Mouse (Mus musculus): Measurements from ENCODE around the gene Gm16181. TPM values are rescaled to one million over a fixed set of nuclear protein-coding genes. Genes with fewer than 3 reads are reported as not detected.
A peak's percentile ranks its signal among the peaks of the same experiment; 100 is the strongest.

Gm16181 gene
- polyA plus RNA-seq, 1 experiment from 2014 or later: 0.41 TPM

- peak overlapping the region; percentile 80 for H3K4me2 ChIP-seq
- WGBS: 5% methylated on average over 31 of the region's 31 CpGs
- H3K36me3 ChIP-seq: peaks cover 15% of the 10 kb centered on the region
- peak overlapping the region; percentile 57 for H3K4me3 ChIP-seq
- H3K9ac ChIP-seq: peak overlapping the region; percentile 59
- peak overlapping the region; percentile 96 for H3K27ac ChIP-seq
- ATAC-seq (ENCODE audit: insufficient number of reproducible peaks, low FRiP score, low TSS enrichment, low read depth): no peak
- no peaks in the 10 kb centered on the region for H3K27me3 ChIP-seq
- H3K4me1 ChIP-seq: peaks cover 34% of the 10 kb centered on the region
- H3K9me3 ChIP-seq: no peaks in the 10 kb centered on the region
Observed at GRCm38 (mm10) chr17:35234903-35235302, 14.3 kb downstream of the Gm16181 start.

GRCm38 (mm10) chr17:35235614-35236389, 15.2 kb downstream of the Gm16181 start, which contains the start of gene Nfkbil1:
TSS of gene Nfkbil1 (minus strand) at chr17:35235792.
- Histone ChIP-seq H3K27me3 (no peaks in the 10 kb centered on the region), H3K36me3 (peaks cover 9% of the 10 kb centered on the region), H3K27ac (peak within 1 kb of the TSS; percentile 96), H3K9ac (peak within 1 kb of the TSS; percentile 59), H3K4me2 (peak within 1 kb of the TSS; percentile 80), H3K4me3 (peak within 1 kb of the TSS; percentile 57), H3K9me3 (no peaks in the 10 kb centered on the region), H3K4me1 (peaks cover 42% of the 10 kb centered on the region)
- WGBS: under 1% methylated on average over 35 of the region's 35 CpGs
- ATAC-seq (ENCODE audit: insufficient number of reproducible peaks, low FRiP score, low TSS enrichment, low read depth): peak; percentile 86

- under 1% methylated on average over 18 of the region's 18 CpGs for WGBS
- peaks cover 45% of the 10 kb centered on the region for H3K4me1 ChIP-seq
Observed at GRCm38 (mm10) chr17:35236390-35236746, 15.7 kb downstream of the Gm16181 start.

GRCm38 (mm10) chr17:35236996-35237395, 16.4 kb downstream of the Gm16181 start:
- no peak overlapping the region for H3K27ac ChIP-seq
- H3K9ac ChIP-seq: no peak overlapping the region
- H3K36me3 ChIP-seq: 0 out of 2 replicates have a peak, but pooled peaks cover 2% of the 10 kb centered on the region
- peaks cover 41% of the 10 kb centered on the region for H3K4me1 ChIP-seq
- no peak overlapping the region for H3K4me3 ChIP-seq
- H3K4me2 ChIP-seq: no peak overlapping the region
- H3K9me3 ChIP-seq: no peaks in the 10 kb centered on the region
- WGBS: 75% methylated on average over 9 of the region's 9 CpGs
- H3K27me3 ChIP-seq: no peaks in the 10 kb centered on the region
- no peak for ATAC-seq (ENCODE audit: insufficient number of reproducible peaks, low FRiP score, low TSS enrichment, low read depth)

More at GRCm38 (mm10) chr17:35236390-35236746, 15.7 kb downstream of the Gm16181 start:
- H3K4me2 ChIP-seq: peak overlapping the region; percentile 80
- peak; percentile 50 for ATAC-seq (ENCODE audit: insufficient number of reproducible peaks, low FRiP score, low TSS enrichment, low read depth)
- H3K4me3 ChIP-seq: peak overlapping the region; percentile 57
- peak overlapping the region; percentile 59 for H3K9ac ChIP-seq
- H3K27ac ChIP-seq: peak overlapping the region; percentile 96
- H3K36me3 ChIP-seq: peaks cover 3% of the 10 kb centered on the region; the same call in 1 of the 2 replicates
- H3K27me3 ChIP-seq: no peaks in the 10 kb centered on the region
- H3K9me3 ChIP-seq: no peaks in the 10 kb centered on the region

- no peak overlapping the region for H3K27ac ChIP-seq
- H3K9me3 ChIP-seq: no peaks in the 10 kb centered on the region
- ATAC-seq (ENCODE audit: insufficient number of reproducible peaks, low FRiP score, low TSS enrichment, low read depth): no peak
- H3K4me1 ChIP-seq: peaks cover 36% of the 10 kb centered on the region
- no peaks in the 10 kb centered on the region for H3K27me3 ChIP-seq
- H3K9ac ChIP-seq: no peak overlapping the region
- WGBS: 86% methylated on average over 12 of the region's 12 CpGs
- H3K4me3 ChIP-seq: no peak overlapping the region
- 0 out of 2 replicates have a peak, but pooled peaks cover 2% of the 10 kb centered on the region for H3K36me3 ChIP-seq
- H3K4me2 ChIP-seq: no peak overlapping the region
Observed at GRCm38 (mm10) chr17:35237504-35237903, 16.9 kb downstream of the Gm16181 start.

- WGBS: 80% methylated on average over 5 of the region's 5 CpGs
- H3K27ac ChIP-seq: no peak overlapping the region
- no peak overlapping the region for H3K4me3 ChIP-seq
- H3K36me3 ChIP-seq: peaks cover 12% of the 10 kb centered on the region
- peaks cover 36% of the 10 kb centered on the region for H3K4me1 ChIP-seq
- H3K4me2 ChIP-seq: no peak overlapping the region
- H3K9me3 ChIP-seq: no peaks in the 10 kb centered on the region
- no peak for ATAC-seq (ENCODE audit: insufficient number of reproducible peaks, low FRiP score, low TSS enrichment, low read depth)
- no peaks in the 10 kb centered on the region for H3K27me3 ChIP-seq
- H3K9ac ChIP-seq: no peak overlapping the region
Observed at GRCm38 (mm10) chr17:35239700-35240099, 19.1 kb downstream of the Gm16181 start.

- ATAC-seq (ENCODE audit: insufficient number of reproducible peaks, low FRiP score, low TSS enrichment, low read depth): no peak; the same call in 1 of the 2 replicates
- Histone ChIP-seq H3K4me1 (peaks cover 46% of the 10 kb centered on the region), H3K27ac (peak overlapping the region; percentile 98), H3K4me2 (peak overlapping the region; percentile 76), H3K9ac (peak overlapping the region; percentile 18), H3K9me3 (no peaks in the 10 kb centered on the region), H3K27me3 (no peaks in the 10 kb centered on the region), H3K4me3 (peak overlapping the region; percentile 89), H3K36me3 (peaks cover 22% of the 10 kb centered on the region)
- 22% methylated on average over 12 of the region's 12 CpGs for WGBS
Observed at GRCm38 (mm10) chr17:35240384-35241304, 20.0 kb downstream of the Gm16181 start.

GRCm38 (mm10) chr17:35241305-35242014, 20.8 kb downstream of the Gm16181 start, which contains the start of gene Ddx39b:
TSS of gene Ddx39b (plus strand) at chr17:35241746.
- H3K36me3 ChIP-seq: peaks cover 30% of the 10 kb centered on the region
- WGBS: under 1% methylated on average over 69 of the region's 69 CpGs
- no peaks in the 10 kb centered on the region for H3K27me3 ChIP-seq
- peak; percentile 93 for ATAC-seq (ENCODE audit: insufficient number of reproducible peaks, low FRiP score, low TSS enrichment, low read depth)
- H3K4me1 ChIP-seq: peaks cover 50% of the 10 kb centered on the region
- no peaks in the 10 kb centered on the region for H3K9me3 ChIP-seq
- peak within 1 kb of the TSS; percentile 76 for H3K4me2 ChIP-seq
- H3K27ac ChIP-seq: peak within 1 kb of the TSS; percentile 98
- peak within 1 kb of the TSS; percentile 89 for H3K4me3 ChIP-seq
- peak within 1 kb of the TSS; percentile 92 for H3K9ac ChIP-seq

GRCm38 (mm10) chr17:35242015-35242941, 21.6 kb downstream of the Gm16181 start:
- under 1% methylated on average over 54 of the region's 55 CpGs for WGBS
- Histone ChIP-seq H3K27ac (peak overlapping the region; percentile 98), H3K27me3 (no peaks in the 10 kb centered on the region), H3K4me3 (peak overlapping the region; percentile 89), H3K36me3 (peaks cover 38% of the 10 kb centered on the region), H3K4me1 (peaks cover 47% of the 10 kb centered on the region), H3K9me3 (no peaks in the 10 kb centered on the region), H3K4me2 (peak overlapping the region; percentile 76), H3K9ac (peak overlapping the region; percentile 92)
- ATAC-seq (ENCODE audit: insufficient number of reproducible peaks, low FRiP score, low TSS enrichment, low read depth): peak; percentile 25

- Histone ChIP-seq H3K4me3 (peak overlapping the region; percentile 89), H3K9ac (peak overlapping the region; percentile 92), H3K9me3 (no peaks in the 10 kb centered on the region), H3K4me1 (peaks cover 47% of the 10 kb centered on the region), H3K27me3 (no peaks in the 10 kb centered on the region), H3K36me3 (peaks cover 46% of the 10 kb centered on the region), H3K4me2 (peak overlapping the region; percentile 76), H3K27ac (peak overlapping the region; percentile 98)
- ATAC-seq (ENCODE audit: insufficient number of reproducible peaks, low FRiP score, low TSS enrichment, low read depth): no peak
- WGBS: 3% methylated on average over 16 of the region's 16 CpGs
Observed at GRCm38 (mm10) chr17:35243086-35243485, 22.5 kb downstream of the Gm16181 start.

Data from limb, embryonic 15.5 days (tissue).